Mouse (Mus musculus) bone marrow macrophage, adult 2 months (primary cell): ENCODE data around the gene Ina.

Experiments used
- CTCF ChIP-seq: IDR thresholded peaks from 2 replicates; pipeline ENCODE4 v1.5.1; 2012; ENCODE audit warnings: low read depth, mild to moderate bottlenecking, low read length, moderate library complexity
- POLR2A ChIP-seq: IDR thresholded peaks from 2 replicates; pipeline ENCODE4 v1.6.1; 2012; ENCODE audit warnings: mild to moderate bottlenecking, low read depth, low read length, borderline replicate concordance

DNA sequence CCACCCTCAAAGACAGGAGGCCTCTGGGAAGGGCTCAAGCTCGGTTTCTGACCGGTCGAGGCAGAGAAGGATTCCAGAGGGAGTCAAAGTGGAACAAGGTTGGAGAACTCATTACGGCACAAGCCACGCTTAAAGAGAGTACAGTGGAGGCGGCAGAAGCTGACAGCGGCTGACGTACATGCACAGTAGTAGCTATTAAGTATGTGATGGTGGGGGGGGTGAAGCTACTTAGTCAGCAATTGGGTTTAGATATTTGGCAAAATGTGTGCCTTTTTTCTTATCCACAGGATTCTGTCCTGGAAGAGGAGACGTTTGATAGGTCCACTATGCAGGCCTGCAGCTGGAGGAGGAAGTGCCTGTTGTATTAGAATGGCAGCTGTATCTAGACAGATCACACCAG is 42.8 kb upstream of the Ina start:
- TF ChIP-seq CTCF: no peak
- no peak for TF ChIP-seq POLR2A
